Mouse (Mus musculus): ENCODE measurements around the gene Gnpat.

Gnpat gene

GRCm38 (mm10) chr8:124905482-124905881, 42.6 kb downstream of the Gnpat start:
- DNase-seq (ENCODE audit: low read depth), result no peak

GRCm38 (mm10) chr8:124909936-124910335, 47.1 kb downstream of the Gnpat start:
- no peak for DNase-seq (ENCODE audit: low read depth)

- no peak for DNase-seq (ENCODE audit: low read depth)
Measured at GRCm38 (mm10) chr8:124910349-124910748, 47.5 kb downstream of the Gnpat start.

GRCm38 (mm10) chr8:124911938-124912872, 49.4 kb downstream of the Gnpat start:
- no peak for DNase-seq (ENCODE audit: low read depth)

- no peak for DNase-seq (ENCODE audit: low read depth)
Measured at GRCm38 (mm10) chr8:124914061-124914460, 51.2 kb downstream of the Gnpat start.

GRCm38 (mm10) chr8:124917741-124918484, 55.1 kb downstream of the Gnpat start:
- DNase-seq (ENCODE audit: low read depth), result no peak

- no peak for DNase-seq (ENCODE audit: low read depth)
Measured at GRCm38 (mm10) chr8:124921369-124922279, 58.8 kb downstream of the Gnpat start.

- DNase-seq (ENCODE audit: low read depth), result peak; percentile 54
Measured at GRCm38 (mm10) chr8:124922490-124923089, 59.8 kb downstream of the Gnpat start.

GRCm38 (mm10) chr8:124923971-124924652, 61.3 kb downstream of the Gnpat start:
- no peak for DNase-seq (ENCODE audit: low read depth)

- no peak for DNase-seq (ENCODE audit: low read depth)
Measured at GRCm38 (mm10) chr8:124925544-124926266, 62.9 kb downstream of the Gnpat start.

GRCm38 (mm10) chr8:124926351-124926771, 63.5 kb downstream of the Gnpat start:
- DNase-seq (ENCODE audit: low read depth), result peak; percentile 99

GRCm38 (mm10) chr8:124929006-124929405, 66.2 kb downstream of the Gnpat start:
- DNase-seq (ENCODE audit: low read depth), result no peak

GRCm38 (mm10) chr8:124930086-124930485, 67.3 kb downstream of the Gnpat start:
- DNase-seq (ENCODE audit: low read depth), result no peak

GRCm38 (mm10) chr8:124930649-124931048, 67.8 kb downstream of the Gnpat start:
- DNase-seq (ENCODE audit: low read depth), result no peak

GRCm38 (mm10) chr8:124932435-124932834, 69.6 kb downstream of the Gnpat start:
- DNase-seq (ENCODE audit: low read depth), result no peak

- DNase-seq (ENCODE audit: low read depth), result no peak
Measured at GRCm38 (mm10) chr8:124935116-124935515, 72.3 kb downstream of the Gnpat start.

GRCm38 (mm10) chr8:124936699-124937098, 73.9 kb downstream of the Gnpat start:
- no peak for DNase-seq (ENCODE audit: low read depth)

- DNase-seq (ENCODE audit: low read depth), result no peak
Measured at GRCm38 (mm10) chr8:124937293-124937692, 74.5 kb downstream of the Gnpat start.

All from NIH3T3 (cell line).